Mouse (Mus musculus) cortical plate, adult 2 months (tissue): ENCODE measurements around the gene Opn1sw.

ENCODE experiments used
- CTCF ChIP-seq: fragments of 200-500 bp; IDR thresholded peaks from 2 replicates; pipeline ENCODE4 v1.5.1; 2011; ENCODE audit warnings: mild to moderate bottlenecking, control low read depth, low read length; ENCODE audit not compliant: insufficient read depth; ENCODE audit errors: extremely low read depth
- POLR2A ChIP-seq: fragments of 200-500 bp; IDR thresholded peaks from 2 replicates; pipeline ENCODE4 v1.6.1; 2011; ENCODE audit warnings: mild to moderate bottlenecking, low read length, control low read depth; ENCODE audit not compliant: insufficient read depth; ENCODE audit errors: extremely low read depth

DNA sequence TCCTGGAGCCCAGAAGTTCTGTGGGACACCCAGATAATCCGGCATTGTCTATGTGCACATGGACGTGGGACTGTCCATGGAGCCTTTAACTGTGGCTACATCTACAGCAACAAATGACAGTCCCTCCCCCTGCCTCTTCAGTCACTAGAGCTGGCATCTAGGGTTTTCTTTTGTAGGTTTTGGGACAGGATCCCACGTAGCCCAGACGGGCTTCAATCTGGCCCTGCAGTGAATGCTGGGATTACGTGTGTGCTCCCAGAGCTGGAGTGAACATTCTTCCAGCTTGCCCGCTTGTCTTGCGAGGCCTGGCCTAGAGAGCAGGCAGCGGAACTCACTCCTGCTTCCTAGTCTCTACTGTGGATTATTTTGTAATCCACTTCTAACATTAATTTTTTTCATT lies 36.9 kb upstream of the Opn1sw start:
- TF ChIP-seq POLR2A (no peak), CTCF (no peak)
